Mouse (Mus musculus): ENCODE data around the gene Sbno2. TPM values are rescaled to one million over a fixed set of nuclear protein-coding genes. Genes with fewer than 3 reads are reported as not detected.

Sbno2 gene
- total RNA-seq, 2 experiments from 2014 or later = 13.0 to 13.6 TPM

GRCm38 (mm10) chr10:80142530-80142925 lies 37.2 kb upstream of the Sbno2 start:
- no peak for DNase-seq (ENCODE audit: low spot score in 2 of 2)

- peak; percentile 81 to 94 for DNase-seq (ENCODE audit: low spot score in 2 of 2)
Observed at GRCm38 (mm10) chr10:80141786-80142529, 36.6 kb upstream of the Sbno2 start.

- peak; percentile 80 to 88 for DNase-seq (ENCODE audit: low spot score in 2 of 2)
Observed at GRCm38 (mm10) chr10:80141243-80141642, 35.9 kb upstream of the Sbno2 start.

- no peak for DNase-seq (ENCODE audit: low spot score in 2 of 2)
Observed at GRCm38 (mm10) chr10:80140666-80141035, 35.3 kb upstream of the Sbno2 start, which contains the start of gene Cbarp. TSS of gene Cbarp (minus strand) at chr10:80140835.

GRCm38 (mm10) chr10:80139975-80140665 lies 34.7 kb upstream of the Sbno2 start:
- DNase-seq (ENCODE audit: low spot score in 2 of 2) = no peak

- no peak for DNase-seq (ENCODE audit: low spot score in 2 of 2)
Observed at GRCm38 (mm10) chr10:80139439-80139775, 34.0 kb upstream of the Sbno2 start.

GRCm38 (mm10) chr10:80138553-80139438 lies 33.4 kb upstream of the Sbno2 start, which contains the start of gene Atp5d:
TSS of gene Atp5d (plus strand) at chr10:80138632.
- DNase-seq (ENCODE audit: low spot score in 2 of 2) = no peak

GRCm38 (mm10) chr10:80137626-80138552 lies 32.5 kb upstream of the Sbno2 start:
- DNase-seq (ENCODE audit: low spot score in 2 of 2) = no peak

- no peak for DNase-seq (ENCODE audit: low spot score in 2 of 2)
Observed at GRCm38 (mm10) chr10:80136952-80137625, 31.7 kb upstream of the Sbno2 start.

- DNase-seq (ENCODE audit: low spot score in 2 of 2) = no peak
Observed at GRCm38 (mm10) chr10:80136179-80136951, 31.0 kb upstream of the Sbno2 start.

- DNase-seq (ENCODE audit: low spot score in 2 of 2) = no peak
Observed at GRCm38 (mm10) chr10:80135641-80136040, 30.3 kb upstream of the Sbno2 start.

- no peak for DNase-seq (ENCODE audit: low spot score in 2 of 2)
Observed at GRCm38 (mm10) chr10:80135161-80135560, 29.8 kb upstream of the Sbno2 start.

GRCm38 (mm10) chr10:80134421-80134820 lies 29.1 kb upstream of the Sbno2 start:
- no peak for DNase-seq (ENCODE audit: low spot score in 2 of 2)

- no peak for DNase-seq (ENCODE audit: low spot score in 2 of 2)
Observed at GRCm38 (mm10) chr10:80133226-80133849, 28.0 kb upstream of the Sbno2 start.

- DNase-seq (ENCODE audit: low spot score in 2 of 2) = no peak
Observed at GRCm38 (mm10) chr10:80131952-80132350, 26.6 kb upstream of the Sbno2 start.

- DNase-seq (ENCODE audit: low spot score in 2 of 2) = no peak
Observed at GRCm38 (mm10) chr10:80131316-80131951, 26.1 kb upstream of the Sbno2 start.

GRCm38 (mm10) chr10:80130403-80131031 lies 25.1 kb upstream of the Sbno2 start:
- DNase-seq (ENCODE audit: low spot score in 2 of 2) = no peak

GRCm38 (mm10) chr10:80129846-80130245 lies 24.5 kb upstream of the Sbno2 start:
- DNase-seq (ENCODE audit: low spot score in 2 of 2) = no peak
